Mouse (Mus musculus) heart, postnatal 4 days (tissue): Measurements from ENCODE around the gene Med12. TPM values are rescaled to one million over a fixed set of nuclear protein-coding genes. Genes with fewer than 3 reads are reported as not detected.

Experiments
- total RNA-seq, 2 experiments: library from RNA; stranded (reverse); gene quantifications; 2 replicates each; pipeline ENCODE4 v1.2.3; 2021

Med12 gene
- total RNA-seq, 2 experiments from 2014 or later = 27.3 to 28.0 TPM

Other genes with a start within 250 kb of the Med12 start
- under 1 TPM; 0.32 to 0.93 TPM for gene Tex11, start 214.4 kb upstream of the Med12 start, total RNA-seq
- gene Slc7a3, start 188.0 kb upstream of the Med12 start, total RNA-seq = not detected
- gene Snx12, start 51.5 kb upstream of the Med12 start, total RNA-seq = 10 to 100 TPM; 59.2 to 62.9 TPM
- gene Foxo4, start 19.5 kb upstream of the Med12 start, total RNA-seq = 10 to 100 TPM; 23.2 to 26.7 TPM
- 1 to 10 TPM in 1 of 2 experiments, under 1 TPM in 1; 0.76 to 1.1 TPM for gene Gm614, start 10.0 kb upstream of the Med12 start, total RNA-seq
- gene Il2rg, start 5.8 kb upstream of the Med12 start, total RNA-seq = 10 to 100 TPM; 12.5 to 17.3 TPM
- not detected for gene Gm20489, start 5.0 kb upstream of the Med12 start, total RNA-seq
- gene Nlgn3, start 25.1 kb downstream of the Med12 start, total RNA-seq = 1 to 10 TPM; 1.6 to 2.7 TPM
- gene Gjb1, start 102.3 kb downstream of the Med12 start, total RNA-seq = not detected
- gene Zmym3, start 146.8 kb downstream of the Med12 start, total RNA-seq = 10 to 100 TPM; 39.4 to 40.3 TPM
- gene Nono, start 155.3 kb downstream of the Med12 start, total RNA-seq = 100 to 1,000 TPM; 177 to 191 TPM
- gene Itgb1bp2, start 175.1 kb downstream of the Med12 start, total RNA-seq = 100 to 1,000 TPM; 157 to 185 TPM